Mouse (Mus musculus): Measurements from ENCODE around the gene Psd4.

Gene Psd4

DNA sequence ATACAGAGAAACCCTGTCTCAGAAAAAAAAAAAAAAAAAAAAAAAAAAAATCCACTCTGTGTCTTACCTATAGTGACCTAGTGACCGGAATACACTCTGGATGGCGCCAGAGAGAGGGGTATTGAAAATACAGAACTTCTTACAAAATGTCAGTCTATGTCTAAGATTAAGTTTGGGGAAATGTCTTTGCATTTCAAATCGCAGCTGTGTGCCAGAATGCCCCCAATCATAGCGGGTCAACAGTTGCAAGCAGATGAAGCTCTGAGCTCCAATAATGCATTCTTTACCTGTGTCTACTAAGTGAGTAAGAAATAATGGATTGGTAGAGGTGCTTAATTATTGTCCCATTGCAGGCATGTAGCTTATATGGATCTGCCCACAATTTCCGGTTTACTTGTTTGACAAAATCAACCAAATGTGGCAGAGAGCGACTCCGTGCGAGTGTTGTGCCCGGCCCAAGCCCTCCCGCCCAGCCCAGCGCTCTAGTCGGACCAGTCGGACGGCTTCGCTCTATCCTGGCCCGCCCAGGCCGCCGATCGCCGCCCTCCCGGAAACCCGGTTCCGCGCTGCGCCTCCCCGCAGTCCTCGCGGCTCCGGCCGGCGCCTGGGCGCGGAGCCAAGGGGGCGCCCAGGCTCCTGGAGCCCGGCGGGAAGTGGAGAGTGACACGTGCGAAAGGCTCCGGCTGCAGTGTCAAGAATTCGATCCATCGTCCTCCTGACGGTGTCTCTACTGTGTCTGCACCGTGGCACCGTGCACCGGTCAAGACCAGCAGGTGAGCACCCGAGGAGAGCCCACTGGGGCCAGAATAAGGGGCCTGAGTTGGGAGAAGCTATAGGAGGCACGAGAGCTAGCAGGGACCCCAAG, at the start of gene Psd4:
Gene Psd4, plus strand, starts transcription at position 551 of the 865 bp plus-strand sequence.
- DNase-seq = peak; percentile 29 to 51

DNA sequence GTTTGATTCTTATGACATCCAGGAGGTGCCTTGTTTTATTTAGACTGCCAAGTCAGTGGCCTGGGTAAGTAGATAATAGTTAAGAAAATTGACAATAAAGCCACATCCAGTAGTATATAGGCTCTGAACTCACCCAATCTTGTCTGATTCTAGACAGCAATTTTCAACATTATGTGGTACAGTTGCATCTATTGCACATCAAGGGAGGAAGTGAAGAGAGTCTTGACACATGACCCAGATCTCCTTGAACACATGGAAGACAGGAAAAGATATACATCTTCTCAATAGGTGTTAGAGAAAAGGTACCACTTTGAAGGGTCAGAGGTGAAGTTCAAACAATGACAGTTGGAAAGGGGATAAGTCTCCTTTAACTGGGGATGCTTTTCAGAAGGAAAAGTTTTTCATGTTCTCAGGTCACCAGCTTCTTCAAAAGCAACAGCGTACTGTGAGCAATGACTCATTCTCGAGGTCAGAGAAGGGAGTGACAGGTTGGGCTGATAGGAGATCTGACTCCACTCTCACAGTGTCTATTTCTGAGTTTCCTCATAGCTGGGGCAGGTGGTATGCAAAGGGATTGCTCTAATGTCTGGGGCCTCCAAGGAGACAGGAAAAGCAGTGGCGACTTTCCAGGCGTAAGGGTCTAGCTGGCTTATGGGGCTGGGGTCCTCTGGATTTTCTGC, 49.3 kb upstream of the Psd4 start:
- no peak for DNase-seq

DNA sequence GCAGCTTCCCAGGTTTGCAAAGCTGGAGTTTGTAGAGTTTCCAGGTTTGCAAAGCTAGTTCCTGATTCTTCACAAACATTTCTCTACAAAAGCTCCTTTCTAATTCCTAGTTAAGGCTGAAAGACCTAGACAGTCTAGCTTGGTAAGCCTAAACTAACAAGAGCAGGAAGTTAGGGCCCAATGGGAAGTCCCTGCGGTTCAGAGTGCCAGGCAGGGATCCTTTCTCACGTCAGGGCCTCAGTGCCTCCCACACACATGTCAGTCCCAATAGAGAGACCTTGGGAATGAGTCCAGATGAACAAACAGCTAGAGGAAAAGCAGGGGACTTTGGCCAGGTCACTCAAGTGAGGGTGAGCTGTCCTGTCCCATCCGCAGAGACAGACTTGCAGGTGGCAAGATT, 32.0 kb upstream of the Psd4 start:
- DNase-seq = no peak

DNA sequence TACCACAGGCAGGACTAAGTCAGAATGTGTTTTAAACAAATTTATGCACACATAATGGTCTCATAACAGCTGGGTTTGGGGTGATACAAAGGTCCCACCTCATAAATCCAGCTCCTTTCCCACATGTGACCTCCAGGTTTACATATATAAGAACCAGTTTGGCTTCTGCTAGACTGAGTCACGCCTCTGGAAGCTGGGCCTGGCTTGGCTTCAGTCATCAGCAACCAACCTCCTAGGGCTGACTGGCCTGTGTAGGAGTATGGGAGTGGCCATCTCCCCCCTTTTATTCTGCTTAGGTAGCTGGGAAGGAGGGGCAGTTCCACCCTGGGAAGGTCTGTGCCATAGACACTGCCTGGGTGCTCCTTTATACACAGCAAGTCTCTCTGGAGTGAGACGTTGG, 30.8 kb upstream of the Psd4 start, which contains the start of gene Il1rn:
Gene Il1rn, plus strand, starts transcription at position 309 of the 400 bp plus-strand sequence.
- no peak for DNase-seq

DNA sequence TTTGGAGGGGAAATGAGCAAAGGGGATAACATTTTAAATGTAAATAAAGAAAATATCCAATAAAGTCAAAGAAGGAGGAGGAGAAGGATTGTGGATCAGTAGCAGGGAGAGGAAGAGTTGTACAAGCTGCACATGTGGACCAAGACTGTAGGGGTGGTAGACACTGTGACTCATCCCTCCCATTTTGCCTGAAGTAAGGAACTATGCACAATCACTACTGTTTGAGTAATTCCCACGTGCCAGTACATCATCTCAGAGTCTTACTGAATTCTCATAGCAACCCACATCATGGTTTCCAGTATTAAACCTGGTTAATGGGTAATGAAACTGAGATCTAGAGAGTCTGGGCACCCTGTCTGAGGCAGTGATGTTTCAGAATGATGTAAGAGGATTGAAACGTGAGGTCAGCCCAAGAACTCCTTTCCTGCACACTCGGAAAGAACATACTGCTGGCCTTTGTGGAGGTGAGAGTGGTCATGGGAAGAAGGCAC, 25.9 kb upstream of the Psd4 start:
- no peak for DNase-seq

DNA sequence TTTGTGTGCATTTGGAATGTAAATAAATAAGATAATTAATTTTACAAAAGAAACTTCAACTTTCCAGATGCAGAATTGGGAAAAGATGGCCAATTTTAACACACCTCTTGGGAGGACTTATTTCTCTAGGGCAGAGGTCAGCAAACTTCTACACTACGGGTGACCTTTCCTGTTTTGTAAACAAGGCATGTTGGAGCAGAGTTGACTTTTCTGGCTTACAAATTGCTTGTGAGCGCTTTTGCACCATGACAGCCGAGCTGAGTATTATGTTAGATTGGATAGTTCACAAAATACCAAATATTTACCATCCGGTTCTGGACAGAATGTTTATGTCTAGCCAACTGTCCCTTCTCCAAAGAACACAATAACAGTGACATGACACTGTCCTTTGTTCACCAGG, 22.8 kb upstream of the Psd4 start:
- DNase-seq = no peak

DNA sequence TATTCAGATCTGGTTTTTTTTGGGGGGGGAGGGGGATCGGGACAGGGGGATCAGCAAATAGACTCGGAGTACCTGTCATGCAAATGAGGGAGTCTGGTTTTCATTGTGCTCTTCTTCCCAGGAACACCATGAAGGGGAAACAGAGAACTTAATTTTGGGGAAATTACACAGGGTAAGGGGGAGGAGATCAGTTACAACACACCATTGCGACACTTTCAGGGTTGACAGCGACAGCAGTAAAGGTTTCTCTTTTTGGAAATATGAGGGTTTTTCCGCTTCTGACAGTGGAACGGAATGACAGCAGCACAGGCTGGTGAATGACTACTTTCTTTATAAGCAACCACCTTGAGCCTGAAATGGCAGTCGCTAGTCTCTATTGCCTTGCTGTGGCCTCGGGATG, 22.3 kb upstream of the Psd4 start:
- no peak for DNase-seq

DNA sequence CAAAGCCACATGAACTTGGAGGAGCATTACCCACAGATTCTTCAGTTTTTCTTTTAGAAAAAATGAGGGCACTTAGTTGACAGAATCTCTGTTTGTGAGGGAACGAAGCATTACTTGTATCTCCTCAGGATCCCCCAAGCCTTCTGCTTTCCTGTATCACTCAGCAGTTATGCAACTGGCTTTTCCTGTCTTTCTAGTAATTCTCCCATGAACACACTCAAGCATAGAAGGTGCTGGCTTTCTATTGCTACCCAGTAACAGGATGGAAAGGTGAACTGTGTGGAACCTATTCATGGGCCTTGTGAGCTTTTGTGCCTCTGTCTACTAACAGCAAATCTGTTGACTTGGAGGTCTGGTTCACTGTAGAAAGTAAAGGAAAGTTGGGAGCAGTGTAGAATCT, 19.5 kb upstream of the Psd4 start:
- DNase-seq = no peak

DNA sequence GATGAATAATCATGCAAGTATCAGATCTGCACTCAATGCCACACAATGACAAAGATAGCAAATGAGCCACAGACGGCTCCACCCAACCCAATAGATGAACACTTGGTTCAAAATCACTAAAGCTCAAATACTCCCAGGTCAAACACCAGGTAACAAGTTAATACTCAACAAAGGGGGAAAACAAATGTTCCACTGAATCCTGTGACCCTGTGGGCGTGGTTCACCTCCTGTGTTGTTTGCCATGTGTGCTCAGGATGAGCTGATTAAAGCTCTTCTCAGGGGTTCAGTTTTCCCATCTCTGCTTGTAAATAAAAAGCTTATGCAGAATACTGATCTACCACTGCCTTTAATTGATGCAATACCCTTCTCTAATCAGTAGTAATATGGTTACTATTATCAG, 16.2 kb upstream of the Psd4 start:
- no peak for DNase-seq

DNA sequence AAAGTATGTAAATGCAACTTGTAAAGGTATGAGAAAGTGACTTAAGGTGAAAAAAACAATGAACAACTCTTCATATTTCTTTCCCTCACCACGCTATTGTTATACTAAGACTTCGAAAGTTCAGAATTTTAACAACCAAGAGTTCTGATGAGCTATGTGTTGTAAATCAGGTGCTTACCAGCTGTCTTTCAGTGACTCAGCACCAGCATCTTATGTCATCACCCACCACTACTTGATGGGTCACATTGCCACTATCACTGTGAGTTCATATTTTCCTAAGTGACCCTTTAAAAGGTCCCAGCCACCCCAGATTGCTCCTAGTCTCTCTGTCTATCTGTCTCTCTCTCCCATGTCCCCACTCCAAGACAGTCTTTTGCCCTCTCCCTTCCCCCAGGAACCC, 14.3 kb upstream of the Psd4 start:
- no peak for DNase-seq

DNA sequence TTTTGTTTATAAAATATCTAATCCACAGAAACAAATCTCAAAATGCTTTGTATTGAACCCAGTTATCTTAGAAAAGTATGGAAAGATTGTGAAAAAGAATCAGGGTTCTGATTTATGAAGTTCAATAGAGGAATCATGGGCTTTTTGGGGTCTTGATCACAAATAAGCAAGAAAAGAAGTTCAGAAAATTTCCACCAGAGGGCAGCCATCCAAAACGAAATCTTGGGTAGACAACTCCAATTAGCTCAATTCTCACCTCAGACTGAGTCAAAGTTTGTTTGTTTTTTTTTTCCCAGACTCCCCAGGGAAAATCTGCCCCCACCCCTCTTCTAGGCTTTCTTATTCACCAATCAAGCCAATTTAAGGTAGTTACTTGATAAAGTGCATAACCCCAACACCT, 9.7 kb upstream of the Psd4 start:
- peak in 1 of 2 experiments; percentile 26 for DNase-seq

DNA sequence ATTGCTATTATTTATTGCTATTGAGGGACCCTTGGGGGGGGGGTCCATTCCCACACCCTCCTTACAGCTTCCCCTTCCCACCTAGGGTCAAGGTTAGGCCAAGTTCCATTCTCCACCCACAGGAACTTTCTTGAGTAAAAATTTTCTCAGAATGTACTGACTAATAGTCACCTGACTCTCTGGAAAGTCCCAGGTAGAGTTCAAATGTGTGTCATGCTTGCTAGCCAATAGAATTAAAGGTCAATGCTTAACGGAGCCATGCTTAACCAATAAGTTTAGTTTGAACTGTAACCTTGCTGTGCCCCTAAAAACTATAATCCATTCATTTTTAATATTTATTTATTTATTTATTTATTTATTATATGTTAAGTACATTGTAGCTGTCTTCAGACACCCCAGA, 8.0 kb upstream of the Psd4 start:
- DNase-seq = no peak

DNA sequence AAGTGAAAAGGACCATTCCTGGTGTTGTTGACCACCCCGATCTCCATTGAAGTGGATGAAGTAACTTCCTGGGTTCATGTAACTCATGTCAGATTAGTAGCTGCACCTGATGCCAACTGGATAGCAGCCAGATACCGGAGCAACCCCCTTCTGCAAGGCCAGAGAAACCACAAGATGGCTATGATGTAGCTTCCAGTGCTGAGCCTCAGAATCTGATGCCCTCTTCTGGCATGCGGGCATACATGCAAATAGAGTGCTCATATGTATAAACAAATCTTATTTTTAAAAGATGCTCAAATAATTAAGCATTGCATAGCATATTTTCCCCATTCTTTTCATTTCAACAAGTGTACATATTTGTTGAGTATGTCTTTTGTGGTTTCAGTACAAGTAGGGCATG, 3.6 kb upstream of the Psd4 start:
- no peak for DNase-seq

DNA sequence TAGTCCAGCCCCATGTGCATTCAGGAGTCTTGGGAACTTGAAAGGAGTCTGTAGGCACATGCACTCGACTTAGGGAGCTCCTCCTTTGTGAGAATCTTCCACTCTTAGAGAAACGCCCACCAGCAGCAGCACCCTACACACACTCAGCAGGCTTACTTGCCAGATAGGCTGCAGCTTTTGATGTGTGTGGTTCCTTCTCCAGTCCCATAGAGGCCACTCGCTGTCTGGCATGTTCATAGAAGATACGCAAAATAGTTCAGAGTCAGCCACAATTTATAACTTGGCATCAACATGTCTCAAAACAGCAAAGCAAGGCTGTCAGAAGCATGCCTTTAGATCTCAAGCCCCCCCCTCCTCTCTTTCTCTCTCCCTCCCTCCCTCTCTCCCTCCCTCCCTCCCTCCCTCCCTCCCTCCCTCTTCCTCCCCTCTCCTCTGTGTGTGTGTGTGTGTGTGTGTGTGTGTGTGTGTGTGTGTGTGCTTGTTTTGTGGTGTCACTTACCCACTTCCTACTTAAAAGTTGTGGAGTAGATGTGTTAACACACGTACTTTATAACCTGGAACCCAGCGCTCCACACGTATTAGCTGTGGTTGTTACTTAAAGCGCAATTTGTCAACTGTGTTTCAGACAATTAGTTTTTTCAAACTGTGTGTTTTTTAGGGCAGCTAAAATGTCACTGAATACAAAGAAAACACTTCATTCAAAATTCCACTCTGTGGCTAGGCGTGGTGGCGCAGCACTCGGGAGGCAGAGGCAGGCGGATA, 985 bp upstream of the Psd4 start:
- DNase-seq = no peak

DNA sequence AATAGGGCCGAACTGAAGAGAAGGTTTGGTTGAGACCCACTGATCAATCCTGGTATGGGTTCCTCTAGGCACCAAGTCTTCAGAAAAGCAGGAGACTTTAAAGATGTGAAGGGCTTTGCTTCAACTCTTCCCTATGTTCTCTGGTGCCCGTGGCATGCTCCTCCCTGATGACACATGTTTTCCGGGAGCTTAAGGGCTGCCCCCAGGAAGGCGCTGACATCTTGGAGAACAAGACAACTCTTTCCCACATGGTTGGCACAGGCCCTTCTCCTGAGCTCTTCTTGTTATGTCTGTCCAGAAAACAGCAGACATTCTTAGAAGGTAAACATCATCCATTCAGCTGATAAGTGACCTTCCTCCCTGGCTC, 498 bp downstream of the Psd4 start:
- DNase-seq = no peak

DNA sequence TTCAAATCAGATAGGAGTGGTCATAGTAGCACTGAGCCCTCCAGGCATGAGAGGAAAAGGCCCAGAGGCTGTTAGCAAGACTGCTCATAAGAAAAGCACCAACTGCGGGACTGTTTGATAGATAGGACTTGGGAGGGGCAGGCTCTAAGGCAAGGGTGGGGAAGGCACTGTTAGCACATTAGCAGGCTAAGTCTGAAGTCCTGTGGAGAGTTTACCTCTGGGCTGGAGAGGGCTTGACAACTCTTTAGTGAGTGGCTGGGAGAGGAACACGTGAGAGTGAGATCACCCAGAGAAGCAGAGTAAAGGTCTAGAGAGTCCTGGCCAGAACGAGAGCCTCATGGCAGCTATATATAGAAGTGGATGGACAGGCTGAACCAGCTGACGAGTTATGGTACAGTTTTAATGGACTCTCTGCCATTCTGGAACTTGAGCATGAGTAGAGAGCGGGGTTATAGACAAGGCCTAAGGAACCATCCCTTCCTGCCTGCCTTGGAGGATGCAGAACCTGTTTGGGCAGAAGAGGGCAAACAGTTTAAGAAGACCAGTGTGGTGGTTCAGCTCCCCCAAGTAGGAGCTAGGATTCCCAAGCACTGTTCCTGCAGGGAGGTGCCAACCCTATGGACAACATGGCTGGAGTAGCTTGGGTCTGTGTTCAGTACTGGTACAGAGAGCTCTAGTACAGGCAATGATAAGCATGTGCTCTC, 11.5 kb downstream of the Psd4 start:
- DNase-seq = no peak

DNA sequence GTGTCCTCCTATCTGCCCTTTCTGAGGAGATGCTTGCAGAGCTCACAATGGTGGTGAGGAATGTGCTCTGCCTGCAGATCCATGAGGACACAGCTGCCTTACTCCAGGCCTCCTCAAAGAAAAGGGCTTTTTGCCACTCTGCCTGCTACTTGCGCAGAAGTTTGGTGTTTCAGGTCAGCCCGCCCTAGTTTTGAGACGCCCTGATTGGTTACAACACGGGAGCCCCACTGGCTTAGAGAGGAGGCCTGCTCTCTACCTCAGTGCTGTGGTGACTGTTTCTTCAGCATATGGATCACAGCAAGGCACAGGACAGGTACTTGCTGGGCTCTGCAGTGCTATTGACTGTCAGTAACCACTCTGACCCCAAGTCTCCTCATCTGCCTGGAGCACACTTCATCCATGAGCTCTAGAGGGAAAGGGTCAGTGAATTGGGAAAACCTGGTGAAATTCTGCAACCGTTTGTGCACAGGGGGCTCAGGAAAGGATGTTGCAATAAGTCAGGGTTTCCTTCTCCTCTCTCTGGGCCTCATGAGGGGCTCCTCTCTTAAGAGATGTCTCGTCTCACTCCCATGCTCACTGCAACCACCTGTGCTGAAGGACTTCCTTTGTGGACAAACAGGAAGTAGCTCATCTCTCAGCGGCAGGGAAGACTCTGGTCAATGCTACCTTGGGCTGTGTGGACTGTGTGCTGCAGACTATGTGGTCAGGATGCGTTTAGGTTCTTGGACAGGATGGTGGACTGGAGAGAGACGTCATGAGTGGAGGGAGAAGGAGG, 15.3 kb downstream of the Psd4 start:
- no peak for DNase-seq

DNA sequence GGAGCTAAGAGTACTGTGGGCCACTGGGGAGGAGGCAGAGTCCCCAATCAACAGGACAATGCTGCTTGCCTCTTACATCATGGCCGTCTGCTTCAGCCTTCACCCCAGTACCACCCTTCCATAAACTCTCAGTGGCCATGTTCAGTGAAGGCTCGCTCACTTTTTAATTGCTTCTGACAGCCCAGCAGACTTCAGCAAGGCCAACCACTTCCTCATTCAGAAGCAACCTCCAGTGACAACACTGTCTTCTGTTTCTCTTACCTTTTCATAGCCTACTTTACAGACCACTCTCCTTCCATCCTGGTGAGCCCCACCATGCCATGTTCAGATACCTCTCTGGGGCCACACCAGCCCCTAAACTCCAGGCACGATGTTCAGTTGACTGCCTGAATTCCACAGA, 16.3 kb downstream of the Psd4 start:
- no peak for DNase-seq

DNA sequence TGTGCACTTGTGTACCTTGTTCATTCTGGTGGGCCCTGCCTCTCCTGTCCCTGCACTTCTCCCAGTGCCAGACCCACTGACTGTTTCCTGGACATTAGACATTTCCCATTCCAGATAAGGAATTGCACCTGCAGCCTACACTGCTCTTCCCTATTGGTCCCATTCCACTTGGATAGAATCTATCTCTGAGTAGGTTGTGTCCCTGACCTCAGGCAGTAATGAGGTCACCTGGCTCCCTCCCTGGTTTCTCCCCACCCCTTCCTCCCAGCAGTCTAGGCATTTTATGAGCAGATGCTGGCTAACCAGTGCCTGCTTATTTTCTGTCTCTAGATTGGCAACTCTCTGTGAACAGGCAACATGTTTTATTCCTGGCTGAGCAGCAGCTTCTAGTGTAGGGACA, 17.0 kb downstream of the Psd4 start:
- DNase-seq = no peak

DNA sequence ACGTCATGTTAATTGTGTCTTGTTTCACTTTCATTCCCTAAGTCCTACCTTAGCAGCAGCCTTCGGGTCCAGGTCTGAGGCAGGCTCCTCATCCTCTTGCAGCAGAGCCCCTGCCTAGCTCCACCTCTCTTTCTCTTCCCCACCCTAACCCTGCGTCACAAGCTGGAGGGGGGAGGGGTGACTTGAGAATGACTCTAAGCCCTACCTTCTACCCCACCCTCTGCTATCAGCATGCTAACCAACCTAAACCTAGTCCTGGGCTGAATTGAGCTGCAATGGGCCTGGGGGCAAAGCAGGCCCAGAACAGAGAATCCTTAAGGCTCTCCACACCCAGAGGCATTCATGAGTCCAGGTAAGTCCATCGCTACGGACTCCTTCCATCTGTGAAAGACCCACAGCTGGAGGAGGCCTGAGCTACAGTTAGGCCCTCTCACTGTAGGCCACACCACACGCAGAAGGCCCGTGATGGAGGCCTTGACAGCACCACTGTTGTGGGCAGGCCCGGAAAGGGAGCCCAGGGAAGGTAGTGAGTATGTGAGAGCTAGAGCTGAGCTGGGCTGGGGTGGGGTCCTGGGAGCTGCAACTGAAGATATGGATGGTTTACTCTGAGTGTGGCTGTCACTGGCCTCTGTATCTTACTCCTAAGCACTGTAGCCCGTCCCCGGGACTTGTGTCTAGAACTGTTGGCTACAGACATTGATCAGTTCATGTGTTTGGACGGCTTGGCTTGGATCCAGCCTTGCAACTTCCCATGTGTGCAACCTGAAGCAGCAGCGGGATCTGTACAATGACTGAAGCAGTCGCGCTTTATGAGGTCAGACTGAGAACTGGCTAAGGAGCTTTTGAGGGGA, 18.0 kb downstream of the Psd4 start:
- no peak for DNase-seq
